Mouse (Mus musculus): Measurements from ENCODE around the gene Bag5.

DNA sequence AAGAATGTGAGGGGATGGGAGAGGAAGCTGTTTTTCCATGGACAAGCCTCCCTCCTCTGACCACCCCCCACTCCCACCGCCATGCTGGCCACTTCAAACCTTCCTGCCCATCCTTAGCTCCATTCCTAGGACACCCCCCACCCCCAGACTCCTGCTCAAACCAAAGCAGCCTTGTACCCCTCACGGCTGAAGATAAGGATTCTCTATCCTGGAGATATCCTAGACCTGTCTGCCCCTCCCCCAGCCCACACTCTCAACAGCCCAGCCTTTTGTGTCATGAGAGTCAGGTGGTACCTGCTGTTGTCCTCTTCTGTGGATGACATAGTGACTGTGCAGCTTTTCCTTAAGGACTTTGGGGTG, 25.0 kb downstream of the Bag5 start:
- TF ChIP-seq EP300 (IDR thresholded peaks at IDR 0.05; ENCODE audit: low read depth) (no peak), CTCF (IDR thresholded peaks at IDR 0.05; ENCODE audit: low read depth) (no peak)
